Mouse (Mus musculus) hindlimb bud, embryonic 11.5 days (tissue): Measurements from ENCODE around the gene Fgfr1op2.

Experiments used
- DNase-seq: peaks from one replicate; pipeline ENCODE4 v3.0.0-alpha.2; 2012; ENCODE audit warnings: low read depth, low spot score; ENCODE audit errors: extremely low spot score

The Fgfr1op2 gene

DNA sequence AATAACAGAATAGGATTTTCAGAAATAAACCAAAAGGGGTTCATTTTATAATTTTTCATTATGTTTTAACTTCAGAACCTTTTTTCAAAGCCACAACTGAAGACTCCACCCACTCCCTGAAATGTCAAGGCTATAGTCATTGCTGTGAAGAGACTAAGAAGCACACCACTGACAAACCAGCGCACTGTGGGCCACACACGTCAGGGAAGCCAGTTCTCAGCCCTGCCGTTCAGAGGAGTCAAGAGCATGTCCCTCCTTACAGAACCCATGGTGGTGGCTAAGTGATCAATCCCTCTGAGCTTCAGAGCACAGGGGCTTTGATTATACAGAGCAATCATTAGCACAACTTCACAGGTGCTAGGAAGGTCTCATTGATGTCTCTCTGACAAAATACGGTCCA is 25.6 kb downstream of the Fgfr1op2 start:
- no peak for DNase-seq

- DNase-seq, result no peak
Measured at GRCm38 (mm10) chr6:146603651-146604050, 26.6 kb downstream of the Fgfr1op2 start.

GRCm38 (mm10) chr6:146611385-146611784 is 34.4 kb downstream of the Fgfr1op2 start:
- DNase-seq, result no peak

DNA sequence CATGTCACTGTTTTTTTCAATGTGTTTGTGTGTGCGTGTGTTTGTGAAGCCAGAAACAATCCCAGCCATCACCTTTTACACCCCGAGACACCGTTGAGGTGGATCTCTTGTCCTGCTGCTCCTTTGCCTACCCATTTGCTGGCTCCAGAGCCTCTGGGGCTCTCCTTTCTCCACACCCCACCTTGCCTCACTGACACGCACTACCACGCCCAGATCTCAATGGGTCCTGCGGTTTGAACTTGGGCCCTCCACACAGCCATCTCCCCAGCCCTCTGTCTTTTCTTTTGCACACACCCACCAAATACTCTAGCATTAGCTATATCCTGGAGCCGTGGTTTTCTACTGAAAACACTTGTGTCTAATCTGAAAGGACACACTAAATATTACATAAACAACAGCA is 34.9 kb downstream of the Fgfr1op2 start:
- DNase-seq, result no peak

DNA sequence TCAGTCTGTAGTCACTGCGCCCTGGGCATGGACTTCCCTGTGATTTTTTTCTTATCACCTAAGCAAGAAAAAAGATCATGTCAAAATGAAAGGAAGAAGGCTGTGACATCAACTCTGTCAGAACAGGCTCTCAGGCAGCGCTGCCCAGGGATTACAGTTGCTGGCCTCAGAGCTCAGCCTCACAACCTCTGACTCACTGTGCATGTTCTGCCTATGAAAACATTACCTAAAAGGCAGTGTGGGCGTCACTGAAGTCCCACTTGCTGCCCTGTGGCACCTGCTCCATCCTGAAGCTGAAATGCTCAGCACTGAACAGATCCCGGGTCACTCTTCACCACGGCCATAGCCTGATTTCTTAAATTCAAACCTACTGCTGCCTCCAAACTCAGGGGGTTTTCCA is 35.7 kb downstream of the Fgfr1op2 start:
- no peak for DNase-seq

GRCm38 (mm10) chr6:146613907-146614306 is 36.9 kb downstream of the Fgfr1op2 start:
- DNase-seq, result no peak

DNA sequence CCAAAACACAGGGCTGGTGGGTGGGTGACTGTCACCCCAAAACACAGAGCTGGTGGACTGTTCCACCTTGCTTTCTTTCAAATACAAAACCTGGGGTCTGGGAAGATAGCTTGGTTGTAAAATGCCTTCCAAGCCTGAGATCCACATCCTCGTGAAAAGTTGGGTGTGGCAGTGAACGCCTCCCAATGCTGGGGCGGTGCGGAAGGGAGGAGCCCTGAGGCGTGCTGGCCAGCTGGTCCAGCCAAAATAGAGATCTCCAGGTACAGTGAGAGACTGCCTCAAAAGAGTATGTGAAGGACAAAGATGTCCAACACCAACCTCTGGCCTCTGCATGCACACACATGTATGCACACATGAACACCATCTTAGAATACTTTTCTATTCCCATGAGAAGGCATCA is 37.5 kb downstream of the Fgfr1op2 start:
- no peak for DNase-seq

- no peak for DNase-seq
Measured at GRCm38 (mm10) chr6:146615891-146616290, 38.9 kb downstream of the Fgfr1op2 start.

GRCm38 (mm10) chr6:146616670-146617069 is 39.7 kb downstream of the Fgfr1op2 start:
- DNase-seq, result no peak

GRCm38 (mm10) chr6:146628123-146628522 is 51.1 kb downstream of the Fgfr1op2 start:
- no peak for DNase-seq

GRCm38 (mm10) chr6:146629781-146630756 is 53.1 kb downstream of the Fgfr1op2 start:
- no peak for DNase-seq

GRCm38 (mm10) chr6:146630961-146631360 is 54.0 kb downstream of the Fgfr1op2 start:
- DNase-seq, result no peak

DNA sequence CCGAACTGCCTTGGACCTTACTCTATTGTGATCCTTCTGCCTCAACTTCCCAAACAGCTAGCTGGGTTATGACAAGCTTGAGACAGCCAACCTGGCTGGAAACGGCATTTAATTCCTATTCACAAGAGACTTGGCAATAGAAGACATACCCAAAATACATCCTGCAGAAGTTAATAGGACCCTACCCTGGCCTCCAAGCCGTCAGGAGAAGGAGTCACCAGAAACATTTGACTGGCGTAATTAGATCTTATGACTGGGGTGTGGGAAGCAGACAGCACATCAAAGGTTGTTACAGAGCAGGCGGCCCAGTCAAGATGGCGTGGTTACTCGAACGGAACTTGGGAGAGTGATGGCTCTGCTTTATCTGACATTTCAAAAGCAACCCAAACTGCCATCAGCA is 54.8 kb downstream of the Fgfr1op2 start:
- DNase-seq, result no peak

DNA sequence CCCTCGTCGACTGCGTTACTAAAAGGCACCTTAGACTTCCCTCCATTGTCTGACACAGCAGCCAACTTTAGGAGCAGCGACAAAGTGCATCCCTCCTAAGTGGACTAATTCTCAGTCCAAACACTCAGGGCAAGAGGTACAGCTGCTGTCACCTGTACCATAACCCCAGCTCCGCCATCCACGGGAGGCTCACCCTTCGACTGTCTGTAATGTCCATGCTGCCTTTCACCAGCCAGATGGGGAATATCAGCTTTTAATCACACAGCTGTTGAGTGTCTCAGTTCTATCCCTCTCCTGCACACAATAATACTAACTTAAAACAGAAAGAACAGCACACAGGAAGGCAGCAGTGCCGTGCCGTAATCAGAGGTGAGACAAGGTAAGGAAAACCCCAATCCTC is 55.4 kb downstream of the Fgfr1op2 start:
- DNase-seq, result no peak

- no peak for DNase-seq
Measured at GRCm38 (mm10) chr6:146633097-146633496, 56.1 kb downstream of the Fgfr1op2 start.

- DNase-seq, result peak; percentile 26
Measured at GRCm38 (mm10) chr6:146633629-146634014, 56.6 kb downstream of the Fgfr1op2 start.

DNA sequence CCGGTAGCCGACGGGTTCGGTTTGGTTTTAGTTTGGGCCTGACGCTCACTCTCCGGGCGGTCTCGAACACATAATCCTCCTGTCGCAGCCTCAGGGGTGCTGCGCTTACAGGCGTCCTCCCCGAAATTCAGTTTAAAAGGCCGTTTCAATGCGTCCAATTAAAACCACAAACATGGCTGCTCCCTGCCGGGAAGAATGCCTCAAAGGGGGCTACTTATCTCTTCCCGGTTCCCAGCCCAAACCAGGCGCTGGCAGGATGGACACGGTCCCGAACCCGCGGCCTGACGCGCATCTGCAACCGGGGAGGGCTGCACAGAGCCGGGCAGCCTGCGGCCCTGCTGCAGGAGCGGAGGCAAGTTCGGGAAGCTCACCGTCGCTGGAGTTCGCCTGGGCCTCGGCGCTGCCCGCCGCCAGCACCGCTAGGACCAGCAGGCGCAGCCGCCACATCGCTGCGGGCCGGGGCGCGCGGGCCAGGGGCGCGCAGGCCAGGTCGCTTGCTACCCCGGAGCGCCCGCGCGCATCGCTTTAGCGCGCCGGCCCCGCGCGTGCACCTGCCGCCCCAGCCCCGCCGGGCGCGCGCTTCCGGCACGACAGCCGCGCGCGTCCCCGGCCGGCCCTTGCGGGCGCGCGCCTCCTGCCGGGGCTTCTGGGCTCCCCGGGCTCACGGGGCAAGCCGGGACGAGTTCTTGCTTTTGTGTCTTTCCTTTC is 57.2 kb downstream of the Fgfr1op2 start:
- DNase-seq, result peak; percentile 22

DNA sequence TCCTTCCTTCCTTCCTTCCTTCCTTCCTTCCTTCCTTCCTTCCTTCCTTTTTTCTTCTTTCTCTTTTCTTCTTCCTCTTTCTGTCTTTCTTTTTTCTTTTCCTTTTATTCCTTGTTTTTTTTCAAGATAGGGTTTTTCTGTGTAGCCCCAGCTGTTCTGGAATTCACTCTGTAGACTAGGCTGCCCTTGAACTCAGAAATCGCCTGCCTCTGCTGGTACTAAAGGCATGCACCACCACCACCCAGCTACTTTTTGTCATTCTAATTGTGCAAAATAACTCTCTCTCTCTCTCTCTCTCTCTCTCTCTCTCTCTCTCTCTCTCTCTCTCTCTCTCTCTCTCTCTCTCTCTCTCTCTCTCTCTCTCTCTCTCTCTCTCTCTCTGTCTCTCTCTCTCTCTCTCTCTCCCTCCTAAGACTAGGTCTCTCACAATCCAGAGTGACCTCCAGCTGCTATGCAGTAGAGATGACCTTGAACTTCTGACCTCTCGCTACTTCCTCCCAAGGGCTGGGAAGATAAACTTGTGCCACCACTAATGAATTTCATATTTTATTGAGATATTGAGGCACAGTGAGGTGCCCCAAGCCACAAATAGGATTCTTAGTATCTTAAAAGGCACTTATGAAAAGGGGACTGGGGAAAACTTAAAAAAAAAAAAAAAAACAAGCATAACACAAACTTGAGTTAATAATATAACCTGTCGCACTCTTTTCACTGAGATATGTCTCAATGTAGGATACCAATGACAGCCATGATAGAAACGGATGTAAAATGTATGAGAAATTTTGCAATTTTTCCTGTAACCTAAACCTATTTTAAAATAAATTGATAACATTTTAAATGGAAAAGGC is 58.0 kb downstream of the Fgfr1op2 start:
- DNase-seq, result no peak

DNA sequence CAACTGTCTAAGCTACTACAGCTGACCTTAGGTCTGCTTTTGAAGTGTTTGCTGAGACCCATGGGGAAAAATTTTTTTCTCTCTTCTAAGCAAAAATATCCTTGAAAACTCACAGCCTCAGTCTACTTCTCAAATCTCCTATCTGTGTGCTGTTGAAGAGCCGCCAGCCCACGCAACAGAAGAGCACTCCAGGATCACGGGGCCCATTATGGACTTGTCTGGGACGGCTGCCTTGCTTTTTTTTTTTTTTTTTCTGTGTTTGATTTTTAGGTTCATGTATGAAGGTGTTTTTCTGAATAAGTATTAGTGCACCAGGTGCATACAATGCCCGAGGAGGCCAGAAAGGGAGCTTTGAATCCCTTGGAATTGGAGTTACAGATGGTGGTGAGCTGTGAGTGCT is 59.5 kb downstream of the Fgfr1op2 start:
- DNase-seq, result no peak

DNA sequence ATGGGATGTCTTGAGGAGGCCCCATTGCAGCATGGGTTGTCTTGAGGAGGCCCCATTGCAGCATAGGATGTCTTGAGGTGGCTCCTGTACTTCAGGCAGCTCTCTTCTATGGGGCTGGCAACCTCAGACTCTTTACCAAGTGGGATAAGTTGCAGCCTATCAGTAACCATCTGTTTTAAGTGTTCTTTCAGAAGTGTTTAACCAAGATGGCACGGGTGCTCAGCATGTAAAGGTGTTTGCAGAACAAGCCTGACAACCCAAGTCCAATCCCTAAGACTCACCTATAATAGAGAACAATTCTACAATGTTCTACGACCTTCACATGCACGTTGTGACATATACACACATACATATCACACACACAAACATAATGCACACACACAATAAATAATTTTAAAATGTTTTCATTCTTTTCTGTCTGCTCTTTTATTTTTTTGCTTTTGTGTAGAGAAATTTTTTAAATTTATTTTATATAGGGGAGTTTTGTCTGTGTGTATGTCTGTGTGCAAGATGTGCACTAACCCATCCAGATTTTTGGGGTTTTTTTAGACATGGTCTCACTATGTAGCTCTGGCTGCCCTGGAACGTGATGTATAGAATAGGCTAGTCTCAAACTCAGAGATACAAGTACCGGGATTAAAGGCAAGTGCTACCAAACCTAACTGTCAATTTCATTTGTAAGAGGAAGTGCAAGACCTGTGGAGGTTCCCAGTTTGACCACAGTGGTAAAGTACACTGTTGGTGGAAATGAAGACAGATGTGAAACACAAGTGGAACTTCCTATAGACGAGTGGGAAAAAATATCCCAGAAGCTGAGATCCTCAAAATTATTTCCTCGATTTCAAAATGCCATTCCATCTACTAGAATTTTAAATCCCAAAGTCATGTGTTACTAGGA is 63.3 kb downstream of the Fgfr1op2 start:
- no peak for DNase-seq
